Mouse (Mus musculus) lung, adult 2 months (tissue): ENCODE data around the gene Chd6. TPM values are rescaled to one million over a fixed set of nuclear protein-coding genes. Genes with fewer than 3 reads are reported as not detected.

ENCODE experiments used
- DNase-seq: peaks from one replicate; pipeline ENCODE4 v3.0.0; 2022
- H3K4me1 ChIP-seq: fragments of 200-500 bp; 2 replicates; pipeline ENCODE4 v1.6.1; 2011; ENCODE audit warnings: low read length; ENCODE audit not compliant: control insufficient read depth, insufficient read depth
- H3K4me3 ChIP-seq: fragments of 200-500 bp; replicated peaks from 2 replicates; pipeline ENCODE3; 2011; ENCODE audit warnings: low read depth, mild to moderate bottlenecking, control low read depth, low read length; ENCODE audit errors: extremely low read depth
- CTCF ChIP-seq: fragments of 200-500 bp; IDR thresholded peaks from 2 replicates; pipeline ENCODE4 v1.5.1; 2011; ENCODE audit warnings: mild to moderate bottlenecking, low read length, control low read depth; ENCODE audit not compliant: insufficient read depth
- POLR2A ChIP-seq: fragments of 200-500 bp; IDR thresholded peaks from 2 replicates; pipeline ENCODE4 v1.6.1; 2011; ENCODE audit warnings: low read depth, mild to moderate bottlenecking, control low read depth, low read length, borderline replicate concordance; ENCODE audit errors: extremely low read depth
- WGBS: fragments of 180-500 bp; shearing (Covaris S2); methylation state at CpG from one replicate; pipeline ENCODE4 v1.1.7; 2018; 5-methylcytosine and 5-hydroxymethylcytosine counted together
- polyA plus RNA-seq: library from polyadenylated mRNA; depleted of rRNA; stranded (reverse); fragments of >200 nt; gene quantifications from 2 replicates; pipeline ENCODE4 v1.2.3, GENCODE M21; 2012

Gene Chd6
- polyA plus RNA-seq, 1 experiment: 13.0 TPM

- H3K4me1 ChIP-seq: no peaks in the 10 kb centered on the region
- WGBS: 62% methylated on average over 3 of the region's 3 CpGs
- H3K4me3 ChIP-seq: no peak overlapping the region
- TF ChIP-seq CTCF: no peak
- no peak for TF ChIP-seq POLR2A
- DNase-seq: no peak
These were observed 166.4 kb downstream of the Chd6 start for GRCm38 (mm10) chr2:160942443-160942842.

- no peak for TF ChIP-seq POLR2A
- TF ChIP-seq CTCF: no peak
- DNase-seq: no peak
- Histone ChIP-seq H3K4me1 (no peaks in the 10 kb centered on the region), H3K4me3 (no peak overlapping the region)
- WGBS: 61% methylated on average over 17 of the region's 17 CpGs
These were observed 167.8 kb downstream of the Chd6 start for GRCm38 (mm10) chr2:160940930-160941709.

- DNase-seq: no peak
- H3K4me1 ChIP-seq: no peaks in the 10 kb centered on the region
- no peak for TF ChIP-seq CTCF
- no peak for TF ChIP-seq POLR2A
- H3K4me3 ChIP-seq: no peak overlapping the region
- WGBS: 76% methylated on average over 4 of the region's 4 CpGs
These were observed 174.4 kb downstream of the Chd6 start for GRCm38 (mm10) chr2:160934451-160934850.

GRCm38 (mm10) chr2:160933890-160934289 lies 175.0 kb downstream of the Chd6 start:
- DNase-seq: no peak
- TF ChIP-seq POLR2A (no peak), CTCF (no peak)
- 74% methylated on average over 5 of the region's 5 CpGs for WGBS
- Histone ChIP-seq H3K4me3 (no peak overlapping the region), H3K4me1 (no peaks in the 10 kb centered on the region)

- WGBS: 67% methylated on average over 3 of the region's 3 CpGs
- no peaks in the 10 kb centered on the region for H3K4me1 ChIP-seq
- DNase-seq: no peak
- TF ChIP-seq POLR2A (no peak), CTCF (no peak)
- no peak overlapping the region for H3K4me3 ChIP-seq
These were observed 175.9 kb downstream of the Chd6 start for GRCm38 (mm10) chr2:160932981-160933380.

GRCm38 (mm10) chr2:160932325-160932724 lies 176.6 kb downstream of the Chd6 start:
- WGBS: 52% methylated on average over 8 of the region's 8 CpGs
- TF ChIP-seq POLR2A: no peak
- no peak for TF ChIP-seq CTCF
- Histone ChIP-seq H3K4me3 (no peak overlapping the region), H3K4me1 (no peaks in the 10 kb centered on the region)
- no peak for DNase-seq

- DNase-seq: no peak
- TF ChIP-seq CTCF: no peak
- no peak for TF ChIP-seq POLR2A
- 94% methylated on average over 5 of the region's 5 CpGs for WGBS
- no peaks in the 10 kb centered on the region for H3K4me1 ChIP-seq
- H3K4me3 ChIP-seq: no peak overlapping the region
These were observed 177.5 kb downstream of the Chd6 start for GRCm38 (mm10) chr2:160931378-160931777.

- WGBS: 49% methylated on average over 9 of the region's 9 CpGs
- H3K4me1 ChIP-seq: no peaks in the 10 kb centered on the region
- no peak for DNase-seq
These were observed 183.7 kb downstream of the Chd6 start for GRCm38 (mm10) chr2:160925203-160925602.

GRCm38 (mm10) chr2:160921285-160921684 lies 187.6 kb downstream of the Chd6 start:
- 42% methylated on average over 6 of the region's 7 CpGs for WGBS
- no peak for DNase-seq
- no peaks in the 10 kb centered on the region for H3K4me1 ChIP-seq
- no peak for TF ChIP-seq CTCF
- TF ChIP-seq POLR2A: no peak
- no peak overlapping the region for H3K4me3 ChIP-seq

More at GRCm38 (mm10) chr2:160925203-160925602, 183.7 kb downstream of the Chd6 start:
- H3K4me3 ChIP-seq: no peak overlapping the region
- TF ChIP-seq CTCF (no peak), POLR2A (no peak)

- TF ChIP-seq CTCF (no peak), POLR2A (no peak)
- H3K4me3 ChIP-seq: no peak overlapping the region
- WGBS: 79% methylated on average over 2 of the region's 2 CpGs
- no peaks in the 10 kb centered on the region for H3K4me1 ChIP-seq
- DNase-seq: no peak
These were observed 190.0 kb downstream of the Chd6 start for GRCm38 (mm10) chr2:160918930-160919215.
